Mouse (Mus musculus) spleen, adult 2 months (tissue): ENCODE results near the gene Gbx1.

ENCODE experiments used
- CTCF ChIP-seq: fragments of 200-500 bp; IDR thresholded peaks from 2 replicates; pipeline ENCODE4 v1.5.1; 2011; ENCODE audit warnings: mild to moderate bottlenecking, inconsistent platforms; ENCODE audit not compliant: insufficient read depth, insufficient read length, insufficient replicate concordance; ENCODE audit errors: extremely low read depth
- POLR2A ChIP-seq: fragments of 200-500 bp; IDR thresholded peaks from 2 replicates; pipeline ENCODE4 v1.6.1; 2011; ENCODE audit warnings: low read depth, low read length, inconsistent platforms

GRCm38 (mm10) chr5:24536511-24536910 lies 9.5 kb upstream of the Gbx1 start:
- TF ChIP-seq CTCF, result no peak
- TF ChIP-seq POLR2A, result no peak
